Mouse (Mus musculus): Measurements from ENCODE around the gene Ptov1. TPM values are rescaled to one million over a fixed set of nuclear protein-coding genes. Genes with fewer than 3 reads are reported as not detected.

Gene Ptov1
- total and polyA plus RNA-seq, 2 experiments: 17.0 to 76.1 TPM

DNA sequence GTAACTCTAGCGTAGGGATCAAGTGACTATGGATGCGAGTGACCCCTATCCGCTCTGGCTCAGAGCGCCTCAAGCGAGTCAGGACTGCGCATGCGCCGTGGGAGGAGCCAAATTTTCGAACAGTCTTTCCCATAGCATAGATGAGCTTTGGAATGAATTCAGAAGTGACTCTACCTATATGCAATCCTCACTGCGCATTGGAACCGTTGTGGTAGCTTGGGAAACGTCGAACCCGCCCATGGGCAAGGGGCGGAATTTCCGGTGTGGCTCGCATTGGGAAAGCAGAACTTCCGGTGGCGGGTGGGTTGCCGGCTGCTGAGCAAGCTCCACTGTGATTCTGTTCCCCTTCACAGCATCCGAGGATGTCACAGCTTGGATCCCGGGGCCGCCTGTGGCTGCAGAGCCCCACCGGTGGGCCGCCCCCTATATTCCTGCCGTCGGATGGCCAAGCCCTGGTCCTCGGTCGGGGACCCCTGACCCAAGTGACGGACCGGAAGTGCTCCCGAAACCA, 12.5 kb downstream of the Ptov1 start, which contains the start of gene Pnkp:
TSS of gene Pnkp (plus strand) at position 98 of the 511 bp plus-strand sequence.
- TF ChIP-seq POLR2A (IDR thresholded peaks at IDR 0.05; ENCODE audit: extremely low read depth, insufficient read depth, low read length) (peak; percentile 47; the same call in 1 of the 2 replicates), CTCF (IDR thresholded peaks at IDR 0.05; ENCODE audit: low read depth, low read length) (no peak)
- Histone ChIP-seq H3K27me3 (ENCODE audit: control insufficient read depth, insufficient read depth, low read length) (no peaks in the 10 kb centered on the region), H3K9ac (ENCODE audit: low read depth, low read length) (peak within 1 kb of the TSS; percentile 86), H3K27ac (replicated peaks; ENCODE audit: insufficient read depth, low read depth, low read length) (peak within 1 kb of the TSS; percentile 68), H3K79me2 (ENCODE audit: control insufficient read depth, insufficient read depth, low read length) (no peaks in the 10 kb centered on the region; the same call in 1 of the 2 replicates), H3K4me1 (ENCODE audit: control insufficient read depth, insufficient read depth, low read length) (peaks cover 14% of the 10 kb centered on the region), H3K4me3 (ENCODE audit: insufficient read depth, low read depth, low read length) (peak within 1 kb of the TSS; percentile 87), H3K36me3 (ENCODE audit: control insufficient read depth, insufficient read depth, low read length) (no peaks in the 10 kb centered on the region)
- WGBS: under 1% methylated on average over 32 of the region's 32 CpGs
- peak; percentile 69 for DNase-seq (ENCODE audit: extremely low read depth, low read depth, low spot score)

DNA sequence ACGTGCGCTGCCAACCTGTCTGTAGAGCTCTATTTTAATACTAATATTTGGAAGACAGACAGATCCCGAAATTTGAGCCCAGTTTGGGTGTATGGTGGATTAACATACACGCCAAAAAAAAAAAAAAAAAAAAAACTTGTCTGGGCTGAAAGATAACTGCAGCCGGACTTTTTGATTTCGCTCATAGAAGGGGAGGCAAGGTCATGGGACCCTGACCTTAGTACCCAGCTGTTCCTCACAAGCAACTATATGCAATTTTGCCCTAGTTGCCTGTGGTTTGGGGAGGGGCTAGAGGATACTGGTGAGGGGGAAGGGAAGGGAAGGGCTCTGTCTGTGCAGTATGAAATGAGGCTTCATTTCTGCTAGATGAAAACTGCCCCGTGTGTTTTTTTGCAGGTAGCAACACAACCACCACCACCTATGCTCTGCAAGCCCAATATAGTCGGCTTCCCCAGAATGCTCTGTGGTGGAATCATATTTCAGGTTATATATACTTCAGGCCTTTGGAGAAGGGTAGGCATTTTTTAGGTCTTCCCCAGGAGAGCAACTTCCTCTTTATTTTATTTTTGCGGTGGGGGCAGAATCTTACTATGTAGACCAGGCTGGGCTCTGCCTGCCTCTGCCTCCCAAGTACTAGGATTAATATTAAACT, 13.2 kb downstream of the Ptov1 start:
- TF ChIP-seq POLR2A (IDR thresholded peaks at IDR 0.05; ENCODE audit: extremely low read depth, insufficient read depth, low read length) (no peak), CTCF (IDR thresholded peaks at IDR 0.05; ENCODE audit: low read depth, low read length) (no peak)
- H3K27me3 ChIP-seq (ENCODE audit: control insufficient read depth, insufficient read depth, low read length): no peaks in the 10 kb centered on the region
- peaks cover 16% of the 10 kb centered on the region for H3K4me1 ChIP-seq (ENCODE audit: control insufficient read depth, insufficient read depth, low read length)
- WGBS: 50% methylated on average over 9 of the region's 9 CpGs
- H3K36me3 ChIP-seq (ENCODE audit: control insufficient read depth, insufficient read depth, low read length): no peaks in the 10 kb centered on the region
- H3K27ac ChIP-seq (replicated peaks; ENCODE audit: insufficient read depth, low read depth, low read length): peak overlapping the region; percentile 68; the same call in 1 of the 2 replicates
- H3K79me2 ChIP-seq (ENCODE audit: control insufficient read depth, insufficient read depth, low read length): peaks cover 3% of the 10 kb centered on the region; the same call in 1 of the 2 replicates
- H3K9ac ChIP-seq (ENCODE audit: low read depth, low read length): no peak overlapping the region
- no peak for DNase-seq (ENCODE audit: extremely low read depth, low read depth, low spot score)
- H3K4me3 ChIP-seq (ENCODE audit: insufficient read depth, low read depth, low read length): no peak overlapping the region

DNA sequence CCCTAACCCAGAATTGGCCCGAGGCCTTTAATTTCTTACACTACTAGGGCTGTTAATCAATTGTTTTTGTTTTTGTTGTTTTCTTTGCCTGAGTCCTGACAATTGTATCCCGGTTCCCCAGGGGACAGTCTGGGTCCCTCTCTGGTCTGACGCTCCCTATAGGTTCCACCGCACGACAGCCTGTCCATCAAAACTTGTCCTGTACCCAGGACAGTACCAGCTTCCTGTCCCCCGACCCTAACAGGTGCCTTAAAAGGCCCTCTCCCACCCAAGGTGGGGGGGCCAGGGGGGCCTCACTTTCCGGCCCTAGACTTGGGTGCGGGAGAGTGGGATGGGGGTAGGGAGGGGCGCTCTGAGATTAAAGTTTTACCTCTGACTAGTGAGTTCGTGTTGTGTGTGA, 14.6 kb downstream of the Ptov1 start:
- H3K27ac ChIP-seq (replicated peaks; ENCODE audit: insufficient read depth, low read depth, low read length): peak overlapping the region; percentile 98
- H3K27me3 ChIP-seq (ENCODE audit: control insufficient read depth, insufficient read depth, low read length): no peaks in the 10 kb centered on the region
- H3K4me1 ChIP-seq (ENCODE audit: control insufficient read depth, insufficient read depth, low read length): peaks cover 26% of the 10 kb centered on the region
- H3K79me2 ChIP-seq (ENCODE audit: control insufficient read depth, insufficient read depth, low read length): peaks cover 14% of the 10 kb centered on the region; the same call in 1 of the 2 replicates
- H3K36me3 ChIP-seq (ENCODE audit: control insufficient read depth, insufficient read depth, low read length): no peaks in the 10 kb centered on the region
- peak overlapping the region; percentile 85 for H3K4me3 ChIP-seq (ENCODE audit: insufficient read depth, low read depth, low read length)
- 11% methylated on average over 10 of the region's 10 CpGs for WGBS
- DNase-seq (ENCODE audit: extremely low read depth, low read depth, low spot score): no peak
- H3K9ac ChIP-seq (ENCODE audit: low read depth, low read length): peak overlapping the region; percentile 87
- TF ChIP-seq POLR2A (IDR thresholded peaks at IDR 0.05; ENCODE audit: extremely low read depth, insufficient read depth, low read length): no peak
- no peak for TF ChIP-seq CTCF (IDR thresholded peaks at IDR 0.05; ENCODE audit: low read depth, low read length)

DNA sequence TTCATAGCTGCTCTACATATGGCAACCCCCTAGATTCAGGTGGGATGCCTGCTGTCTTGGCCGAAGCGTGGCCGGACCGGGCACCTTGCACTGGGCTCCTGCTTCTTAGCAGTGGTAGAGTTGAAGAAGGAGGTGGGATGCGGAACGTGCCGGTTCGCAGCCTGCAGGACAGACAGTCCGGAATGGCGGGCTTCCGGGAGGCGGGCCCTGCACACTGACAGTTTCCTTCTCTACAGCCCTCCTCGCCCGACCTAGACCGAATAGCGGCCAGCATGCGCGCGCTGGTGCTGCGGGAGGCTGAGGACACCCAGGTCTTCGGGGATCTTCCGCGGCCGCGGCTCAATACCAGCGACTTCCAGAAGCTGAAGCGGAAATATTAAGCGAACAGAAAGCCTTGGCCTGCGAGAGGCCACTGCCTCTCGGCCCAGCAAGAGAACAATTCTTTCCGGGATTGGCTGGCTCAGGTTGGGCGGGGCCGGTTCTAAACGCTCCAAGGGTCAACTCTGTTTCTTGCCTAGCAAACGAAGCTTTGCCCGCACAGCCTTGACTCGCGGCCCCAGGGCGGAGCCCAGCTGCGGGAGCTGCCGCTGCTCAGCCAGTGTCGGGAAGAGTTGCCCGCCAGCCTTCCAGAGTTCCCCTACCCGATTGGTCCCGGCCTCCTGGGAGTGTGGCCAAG, 15.1 kb downstream of the Ptov1 start:
- Histone ChIP-seq H3K27me3 (ENCODE audit: control insufficient read depth, insufficient read depth, low read length) (no peaks in the 10 kb centered on the region), H3K9ac (ENCODE audit: low read depth, low read length) (peak overlapping the region; percentile 87), H3K27ac (replicated peaks; ENCODE audit: insufficient read depth, low read depth, low read length) (peak overlapping the region; percentile 98), H3K4me1 (ENCODE audit: control insufficient read depth, insufficient read depth, low read length) (peaks cover 26% of the 10 kb centered on the region), H3K79me2 (ENCODE audit: control insufficient read depth, insufficient read depth, low read length) (peaks cover 16% of the 10 kb centered on the region; the same call in 1 of the 2 replicates), H3K4me3 (ENCODE audit: insufficient read depth, low read depth, low read length) (peak overlapping the region; percentile 85), H3K36me3 (ENCODE audit: control insufficient read depth, insufficient read depth, low read length) (no peaks in the 10 kb centered on the region)
- 3% methylated on average over 45 of the region's 45 CpGs for WGBS
- TF ChIP-seq POLR2A (IDR thresholded peaks at IDR 0.05; ENCODE audit: extremely low read depth, insufficient read depth, low read length): peak; percentile 73
- no peak for TF ChIP-seq CTCF (IDR thresholded peaks at IDR 0.05; ENCODE audit: low read depth, low read length)
- DNase-seq (ENCODE audit: extremely low read depth, low read depth, low spot score): peak; percentile 95

DNA sequence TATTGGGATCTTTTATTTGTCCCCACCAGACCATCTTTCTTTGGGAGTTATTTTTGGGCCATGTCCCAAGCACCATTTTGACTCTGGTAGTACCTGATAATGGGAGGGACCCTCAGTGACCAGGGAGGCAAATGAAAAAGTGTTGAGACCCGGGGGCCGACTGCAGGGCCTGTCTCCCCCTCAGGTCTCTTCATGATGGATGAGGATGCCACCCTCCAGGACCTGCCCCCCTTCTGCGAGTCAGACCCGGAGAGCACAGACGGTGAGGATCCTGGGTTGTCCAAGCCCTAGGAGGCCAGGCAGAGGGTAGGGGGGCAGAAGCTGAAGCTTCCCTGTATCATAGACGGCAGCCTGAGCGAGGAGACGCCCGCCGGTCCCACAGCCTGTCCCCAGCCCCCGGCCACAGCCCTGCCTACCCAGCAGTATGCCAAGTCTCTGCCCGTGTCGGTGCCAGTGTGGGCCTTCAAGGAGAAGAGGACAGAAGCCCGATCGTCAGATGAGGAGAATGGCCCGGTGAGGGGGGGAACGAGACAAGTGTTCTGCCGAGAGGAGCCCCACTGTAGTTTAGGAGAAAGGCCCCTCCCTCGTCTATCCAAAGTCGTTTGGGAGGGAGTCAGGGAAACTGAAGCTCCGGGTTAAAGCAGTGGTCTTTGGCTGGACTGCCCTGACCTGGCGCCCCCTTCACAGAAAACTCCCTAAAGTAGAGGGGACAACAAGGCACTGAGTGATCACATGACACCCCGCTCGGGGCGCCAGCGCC, 15.8 kb downstream of the Ptov1 start:
- no peaks in the 10 kb centered on the region for H3K36me3 ChIP-seq (ENCODE audit: control insufficient read depth, insufficient read depth, low read length)
- no peak for TF ChIP-seq CTCF (IDR thresholded peaks at IDR 0.05; ENCODE audit: low read depth, low read length)
- TF ChIP-seq POLR2A (IDR thresholded peaks at IDR 0.05; ENCODE audit: extremely low read depth, insufficient read depth, low read length): no peak
- no peak for DNase-seq (ENCODE audit: extremely low read depth, low read depth, low spot score)
- H3K4me1 ChIP-seq (ENCODE audit: control insufficient read depth, insufficient read depth, low read length): peaks cover 26% of the 10 kb centered on the region
- H3K4me3 ChIP-seq (ENCODE audit: insufficient read depth, low read depth, low read length): peak overlapping the region; percentile 85
- WGBS: 12% methylated on average over 26 of the region's 26 CpGs
- peak overlapping the region; percentile 98 for H3K27ac ChIP-seq (replicated peaks; ENCODE audit: insufficient read depth, low read depth, low read length)
- peaks cover 16% of the 10 kb centered on the region; the same call in 1 of the 2 replicates for H3K79me2 ChIP-seq (ENCODE audit: control insufficient read depth, insufficient read depth, low read length)
- H3K27me3 ChIP-seq (ENCODE audit: control insufficient read depth, insufficient read depth, low read length): no peaks in the 10 kb centered on the region
- peak overlapping the region; percentile 87 for H3K9ac ChIP-seq (ENCODE audit: low read depth, low read length)
